Mouse (Mus musculus): ENCODE data around the gene Srsf3. TPM values are rescaled to one million over a fixed set of nuclear protein-coding genes. Genes with fewer than 3 reads are reported as not detected.

The Srsf3 gene
- polyA plus RNA-seq, 1 experiment from 2014 or later: 723 TPM

DNA sequence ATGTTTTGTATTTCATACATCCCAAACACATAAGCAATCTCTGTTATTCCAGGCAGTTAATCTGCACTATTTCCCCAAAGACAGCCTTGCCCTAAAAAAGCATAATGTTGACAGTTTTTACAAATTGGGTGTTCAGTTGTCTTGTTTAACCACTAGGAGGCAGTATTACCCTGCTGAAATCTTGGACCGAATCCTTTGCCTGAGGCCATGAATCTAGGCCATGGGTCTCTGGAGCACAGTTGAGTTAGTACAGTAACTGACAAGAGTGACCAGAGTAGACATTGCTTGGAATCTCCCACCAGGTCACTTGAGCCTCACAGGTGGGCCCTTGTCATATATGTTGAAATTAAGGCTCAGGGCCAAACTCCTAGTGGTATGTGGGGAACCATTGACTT is 12.5 kb downstream of the Srsf3 start:
- DNase-seq (ENCODE audit: low spot score): peak; percentile 65

DNA sequence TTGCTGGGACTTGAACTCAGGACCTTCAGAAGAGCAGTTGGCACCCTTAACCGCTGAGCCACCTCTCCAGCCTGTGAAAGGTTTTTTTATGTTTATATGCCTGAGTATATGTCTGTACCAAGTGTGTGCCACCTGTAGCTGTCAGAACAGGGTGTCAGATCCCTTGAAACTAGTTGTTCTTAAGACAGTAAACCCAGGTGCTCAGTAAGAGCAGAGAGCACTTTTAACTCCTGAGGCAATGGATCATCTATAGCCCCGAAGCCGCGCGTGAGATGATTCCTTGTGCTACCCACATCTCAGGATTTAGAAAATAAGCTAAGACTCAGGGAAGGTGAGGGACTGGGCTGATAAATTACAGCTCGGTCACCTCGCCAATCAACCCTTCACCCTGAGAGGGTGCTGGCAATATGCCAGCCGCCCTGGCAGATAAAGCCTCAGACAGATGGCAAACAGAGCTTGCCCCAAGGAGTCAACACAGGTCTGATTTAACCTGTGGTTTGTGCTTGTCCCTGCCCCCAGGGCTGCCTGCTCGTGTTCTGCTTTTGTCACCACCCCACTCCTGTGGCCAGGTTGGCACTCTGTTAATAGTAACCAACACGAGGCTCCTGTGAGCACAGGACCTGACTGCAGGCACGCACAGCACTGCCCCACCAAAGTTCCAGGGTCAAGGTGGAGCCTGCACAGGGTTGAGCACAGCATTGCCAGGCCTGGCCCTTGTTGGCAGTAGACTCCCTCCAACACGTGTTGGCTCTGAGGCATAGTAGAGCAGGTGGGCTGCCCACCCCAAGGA is 13.5 kb downstream of the Srsf3 start:
- no peak for DNase-seq (ENCODE audit: low spot score)

DNA sequence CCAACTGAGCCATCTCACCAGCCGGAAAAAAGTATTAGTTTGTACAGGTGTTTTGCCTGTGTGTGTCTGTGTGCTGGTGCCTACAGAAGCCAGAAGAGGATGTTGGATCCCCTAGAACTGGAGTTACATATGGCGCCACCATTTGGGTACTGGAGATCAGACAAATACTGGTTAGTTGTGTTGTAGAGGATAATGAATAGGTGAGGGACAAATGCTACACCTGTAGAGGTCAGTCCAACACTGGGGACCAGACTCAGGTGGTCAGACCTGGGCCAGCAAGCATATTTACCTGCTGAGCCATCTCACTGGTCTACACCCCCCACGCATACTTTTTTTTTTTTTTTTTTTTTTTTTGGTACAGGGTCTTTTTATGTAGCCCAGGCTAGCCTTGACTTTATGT is 14.4 kb downstream of the Srsf3 start:
- DNase-seq (ENCODE audit: low spot score): no peak

DNA sequence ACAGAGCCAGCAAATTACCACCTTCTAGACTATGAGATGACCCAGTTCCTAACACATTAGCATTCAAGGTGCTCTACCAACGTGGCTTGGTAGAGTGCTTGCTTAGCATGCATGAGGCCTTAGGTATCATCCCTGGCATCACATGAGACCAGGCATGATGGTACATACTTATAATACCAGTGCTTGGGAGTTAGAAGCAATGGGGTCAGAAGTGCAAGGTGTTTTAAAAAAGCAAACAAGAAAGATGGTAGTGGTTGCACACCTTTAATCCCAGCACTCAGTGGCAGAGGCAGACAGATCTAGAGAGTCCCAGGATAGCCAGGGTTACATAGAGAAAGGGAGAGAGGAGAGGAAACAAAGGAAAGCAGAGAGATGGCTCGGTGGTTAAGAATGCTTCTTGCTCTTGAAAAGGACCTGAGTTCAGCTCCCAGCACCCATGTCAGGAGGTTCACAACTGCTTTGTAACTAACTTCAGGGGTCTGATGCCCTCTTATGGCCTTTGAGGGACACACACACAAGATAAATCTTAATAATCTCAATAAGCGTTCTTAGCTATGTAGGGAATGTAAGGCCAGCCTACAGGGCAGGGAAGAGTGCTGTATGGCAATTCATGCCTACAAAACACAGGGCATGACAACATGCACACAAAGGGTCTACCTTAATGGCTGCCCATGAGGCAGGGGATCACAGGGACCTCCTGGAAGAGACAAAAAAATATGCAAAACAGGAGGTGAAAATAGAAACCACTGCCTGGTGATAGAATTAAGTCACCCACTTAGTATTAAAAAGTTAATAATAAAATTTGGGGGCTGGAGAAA is 15.5 kb downstream of the Srsf3 start:
- DNase-seq (ENCODE audit: low spot score): no peak

DNA sequence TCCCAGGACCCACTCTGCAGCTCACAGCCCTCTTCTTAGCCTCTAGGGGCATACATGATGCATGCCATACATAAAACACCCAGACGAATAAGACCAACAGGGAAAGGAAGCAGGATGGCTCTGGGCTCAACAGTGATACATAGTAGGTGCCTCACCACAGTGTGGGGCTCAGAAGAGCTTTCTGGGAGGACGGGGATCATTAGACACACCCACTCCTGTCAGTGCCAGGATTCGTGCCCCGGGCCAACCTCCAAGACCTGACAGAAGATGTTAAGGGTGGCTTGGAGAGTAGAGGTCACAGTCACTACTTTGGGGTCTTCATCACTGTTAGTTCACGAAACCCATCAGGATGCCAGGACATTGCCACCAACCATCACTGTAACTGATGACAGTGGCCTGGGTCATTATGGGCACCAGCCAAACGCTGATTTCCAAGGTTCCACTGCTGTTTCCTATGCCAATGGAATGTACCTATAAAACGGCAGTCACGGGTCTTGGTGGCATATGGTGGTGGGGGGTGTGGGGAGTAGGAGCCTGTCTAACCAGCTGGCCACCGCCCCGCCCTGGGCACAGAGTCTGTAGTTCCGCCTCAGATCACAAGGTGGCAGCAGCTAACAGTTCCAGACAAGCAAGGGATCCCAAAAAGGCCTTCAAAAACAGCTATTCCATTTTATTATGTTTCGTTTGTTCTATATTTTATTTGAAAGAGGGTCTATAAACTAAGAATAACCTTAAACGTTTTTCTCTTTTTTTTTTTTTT is 16.5 kb downstream of the Srsf3 start:
- peak; percentile 80 for DNase-seq (ENCODE audit: low spot score)

DNA sequence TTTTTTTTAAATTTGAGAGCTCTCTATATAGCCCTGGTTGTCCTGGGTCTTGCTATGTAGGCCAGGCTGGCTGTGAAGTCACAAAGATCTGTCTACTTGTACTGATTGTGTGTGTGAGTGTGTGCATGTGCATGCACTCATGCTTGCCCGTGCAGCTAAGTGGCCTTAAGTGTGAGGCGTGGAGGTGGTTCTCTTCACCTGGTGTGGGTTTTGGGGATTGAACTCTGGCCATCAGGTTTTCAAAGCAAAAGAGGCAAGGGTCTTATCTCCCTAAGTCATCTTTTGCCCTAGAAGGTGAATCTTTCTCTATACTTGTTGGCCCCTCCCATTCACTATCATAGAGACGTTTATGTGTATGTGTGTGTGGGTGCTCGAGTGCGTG is 17.1 kb downstream of the Srsf3 start:
- no peak for DNase-seq (ENCODE audit: low spot score)

DNA sequence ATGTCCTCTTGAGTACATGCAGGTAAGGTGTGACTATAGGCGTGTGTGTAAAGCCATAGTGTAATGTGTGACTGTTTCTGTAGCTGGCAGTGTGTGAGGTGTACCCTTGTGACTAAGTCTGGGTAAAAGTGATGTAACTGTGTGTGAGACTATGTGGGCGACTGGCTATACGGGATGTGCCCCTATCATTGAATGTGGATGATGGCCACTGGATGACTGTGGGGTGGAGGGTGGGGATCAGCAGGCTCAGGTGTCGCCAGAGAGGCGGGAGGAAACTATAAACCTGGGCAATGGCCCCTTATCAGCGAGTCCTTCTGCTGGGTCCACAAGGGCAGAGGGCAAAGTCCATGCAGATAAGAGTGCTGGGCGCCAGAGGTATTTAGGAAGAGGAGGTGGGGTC is 17.5 kb downstream of the Srsf3 start:
- no peak for DNase-seq (ENCODE audit: low spot score)

DNA sequence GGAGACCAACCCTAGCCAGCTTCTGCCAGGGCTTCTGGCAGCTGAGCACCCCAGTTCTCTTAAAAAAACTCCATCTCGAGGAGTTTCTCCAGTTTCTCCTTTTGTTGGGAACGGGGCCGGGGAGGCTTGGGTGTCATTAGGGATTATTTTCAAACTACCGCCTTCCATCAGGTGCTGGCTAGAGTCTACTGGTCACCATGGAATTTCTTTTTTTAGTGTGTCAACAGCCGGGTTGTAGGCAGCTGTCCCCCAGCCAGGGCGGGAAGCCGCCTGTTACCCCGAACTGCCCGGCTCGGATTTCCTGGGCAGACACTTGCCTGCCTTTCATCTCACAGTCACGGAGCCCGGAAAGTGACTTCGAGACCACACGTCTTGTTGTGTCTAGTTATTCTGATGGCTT is 18.4 kb downstream of the Srsf3 start:
- DNase-seq (ENCODE audit: low spot score): no peak

DNA sequence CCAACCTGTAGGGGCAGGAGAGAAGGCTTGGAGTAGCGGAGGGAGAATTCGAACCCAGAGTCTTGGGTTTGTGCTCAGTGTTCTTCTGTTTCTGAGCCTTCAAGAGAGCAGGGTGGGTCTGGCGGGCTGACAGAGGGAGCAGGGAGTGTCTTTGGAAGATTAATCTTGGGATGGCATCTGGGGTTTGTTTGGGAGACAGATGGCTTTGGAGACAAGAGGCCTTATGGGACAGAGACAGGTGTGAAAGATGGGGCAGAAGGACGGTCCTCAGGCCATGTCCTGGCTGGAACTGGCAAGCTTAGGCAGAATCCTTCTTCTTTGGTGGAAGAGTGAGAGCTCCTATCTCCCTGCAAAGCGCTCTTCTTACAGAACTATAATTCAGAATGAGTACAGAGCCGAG is 20.6 kb downstream of the Srsf3 start:
- DNase-seq (ENCODE audit: low spot score): no peak

DNA sequence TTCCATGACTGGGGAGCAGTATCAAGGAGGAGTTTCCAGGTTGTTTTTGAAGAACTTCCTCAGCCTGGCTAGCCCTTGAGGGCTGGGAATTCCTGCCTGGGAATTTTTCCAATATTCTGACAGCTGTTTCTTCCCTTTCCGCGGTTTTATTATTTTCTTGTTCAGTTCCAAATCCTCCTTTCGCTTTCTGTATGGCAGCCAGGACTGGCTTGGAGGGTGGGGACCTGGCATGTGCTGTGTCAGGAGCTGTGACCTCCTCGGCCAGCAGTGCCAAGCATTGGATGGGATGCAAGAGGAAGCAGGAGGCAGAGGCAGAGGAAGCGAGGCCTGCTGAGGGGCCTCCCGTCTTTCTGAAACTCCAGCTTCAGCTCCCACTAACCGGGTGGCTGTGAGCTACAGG is 21.4 kb downstream of the Srsf3 start:
- no peak for DNase-seq (ENCODE audit: low spot score)

DNA sequence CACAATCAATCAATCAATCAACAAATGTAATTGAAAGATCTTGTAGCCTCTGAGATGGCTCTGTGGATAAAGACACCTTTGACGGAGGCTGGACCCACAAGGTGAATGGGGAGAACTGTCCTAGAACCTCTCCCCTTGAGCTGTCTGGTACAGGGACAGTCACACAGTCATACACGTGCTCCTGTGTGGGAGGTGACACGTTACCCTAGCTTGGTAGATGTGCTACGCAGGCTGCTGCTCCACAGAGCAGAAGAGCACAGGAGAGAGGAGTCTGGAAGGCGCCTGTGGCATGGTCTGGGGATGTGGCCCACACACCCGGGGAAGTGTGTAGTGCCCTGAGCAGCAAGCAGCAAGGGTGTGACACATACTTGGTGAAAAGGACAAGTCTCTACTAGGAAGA is 22.0 kb downstream of the Srsf3 start:
- no peak for DNase-seq (ENCODE audit: low spot score)

DNA sequence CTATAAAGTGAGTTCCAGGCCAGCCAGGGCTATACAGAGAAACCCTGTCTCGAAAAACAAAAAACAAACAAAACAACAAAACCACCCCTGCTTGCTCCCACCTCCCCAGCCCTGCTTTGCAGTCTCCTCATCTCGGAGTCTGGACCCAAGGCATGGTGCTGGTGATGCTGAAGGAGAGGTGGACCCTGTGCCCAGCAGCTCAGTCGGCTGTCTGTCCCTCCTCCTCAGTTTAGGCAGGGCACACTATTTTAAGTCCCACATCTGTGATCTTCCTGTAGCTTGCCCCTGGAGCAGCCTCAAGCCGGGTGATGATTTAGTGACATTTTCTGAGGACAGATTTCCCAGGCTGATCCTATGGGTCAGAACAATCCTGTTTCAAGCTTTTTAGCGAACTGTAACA is 23.2 kb downstream of the Srsf3 start:
- no peak for DNase-seq (ENCODE audit: low spot score)

DNA sequence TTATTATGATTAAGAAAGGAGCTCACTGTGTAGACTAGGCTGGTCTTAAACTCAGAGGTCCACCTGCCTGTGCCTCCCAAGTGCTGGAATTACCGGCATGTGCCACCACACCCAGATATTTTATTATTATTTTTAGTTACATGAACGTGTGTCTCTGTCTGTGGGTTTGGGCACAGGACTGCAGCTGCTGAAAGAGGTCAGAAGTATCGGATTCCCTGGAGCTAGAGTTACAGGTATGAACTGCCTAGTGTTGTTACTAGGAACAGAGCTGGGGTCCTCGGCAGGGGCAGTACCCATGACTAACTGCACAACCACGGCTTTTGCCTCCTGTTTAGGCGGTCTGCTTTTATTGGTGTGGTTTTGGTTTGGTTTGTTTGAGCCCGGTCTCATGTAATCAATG is 23.8 kb downstream of the Srsf3 start:
- no peak for DNase-seq (ENCODE audit: low spot score)

DNA sequence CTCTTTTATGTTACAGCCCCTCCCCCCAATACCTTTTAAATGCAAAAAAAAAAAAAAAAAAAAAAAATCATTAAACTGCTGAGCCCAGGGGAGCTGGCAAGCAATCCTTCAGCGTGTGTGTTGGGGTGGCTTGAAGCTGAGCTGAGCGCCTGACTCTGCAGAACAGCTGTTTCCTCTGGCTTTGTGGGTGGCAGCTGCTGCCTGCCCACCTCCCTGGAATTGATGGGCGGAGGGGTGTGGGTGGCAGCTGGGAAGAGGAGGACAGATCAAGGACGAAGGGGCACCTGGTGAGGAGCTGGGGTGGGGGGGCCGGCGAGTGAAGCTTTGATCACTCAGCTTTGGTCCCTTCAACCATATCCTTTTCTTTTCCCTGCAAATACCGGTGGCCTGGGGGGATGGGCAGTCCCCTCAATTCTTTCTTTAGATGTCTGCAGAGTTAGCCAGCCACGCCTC is 24.3 kb downstream of the Srsf3 start:
- DNase-seq (ENCODE audit: low spot score): peak; percentile 80

DNA sequence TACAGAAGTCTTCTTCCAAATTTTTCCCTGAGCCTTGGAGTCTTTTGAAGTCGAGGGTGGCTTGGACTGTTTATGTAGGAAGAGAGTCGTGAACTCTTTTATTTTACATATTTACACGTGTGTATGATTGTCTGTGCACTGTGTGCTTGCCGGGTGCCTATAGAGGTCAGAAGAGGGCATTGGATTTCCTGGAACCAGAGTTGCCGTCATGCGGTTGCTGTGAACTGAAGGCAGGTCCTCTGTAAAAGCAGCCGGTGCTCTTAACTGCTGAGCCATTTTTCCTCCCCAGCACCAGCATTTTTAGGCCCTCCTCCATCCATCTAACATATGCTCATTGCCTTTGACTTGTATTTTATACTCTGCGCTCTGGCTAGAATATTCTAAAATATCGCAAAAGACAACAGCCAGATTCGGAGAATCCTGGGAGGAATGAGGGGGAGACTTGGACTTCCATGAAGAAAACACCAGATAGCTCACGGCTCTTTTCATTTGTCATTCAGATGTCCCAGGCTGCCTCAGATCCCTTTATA is 25.0 kb downstream of the Srsf3 start:
- no peak for DNase-seq (ENCODE audit: low spot score)

DNA sequence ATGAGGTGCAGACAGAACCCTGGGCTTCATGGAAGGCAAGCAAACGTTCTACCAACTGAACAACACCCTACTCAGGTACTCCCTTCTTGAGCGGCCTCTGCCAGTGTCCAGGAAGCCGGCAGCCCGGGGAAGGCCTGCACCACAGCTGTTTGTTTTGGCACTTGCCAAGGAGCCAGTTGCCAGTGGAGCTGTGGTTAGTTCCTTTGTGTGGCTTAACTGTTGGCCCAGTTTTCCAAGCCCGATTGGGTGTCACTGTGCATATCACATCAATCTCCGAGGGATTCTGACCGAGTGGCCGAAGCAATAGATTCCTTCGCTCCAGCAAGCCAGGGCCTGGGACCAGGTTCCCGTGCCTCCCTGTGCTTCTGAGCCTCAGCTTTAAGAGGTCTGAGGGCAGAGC is 25.5 kb downstream of the Srsf3 start:
- no peak for DNase-seq (ENCODE audit: low spot score)

DNA sequence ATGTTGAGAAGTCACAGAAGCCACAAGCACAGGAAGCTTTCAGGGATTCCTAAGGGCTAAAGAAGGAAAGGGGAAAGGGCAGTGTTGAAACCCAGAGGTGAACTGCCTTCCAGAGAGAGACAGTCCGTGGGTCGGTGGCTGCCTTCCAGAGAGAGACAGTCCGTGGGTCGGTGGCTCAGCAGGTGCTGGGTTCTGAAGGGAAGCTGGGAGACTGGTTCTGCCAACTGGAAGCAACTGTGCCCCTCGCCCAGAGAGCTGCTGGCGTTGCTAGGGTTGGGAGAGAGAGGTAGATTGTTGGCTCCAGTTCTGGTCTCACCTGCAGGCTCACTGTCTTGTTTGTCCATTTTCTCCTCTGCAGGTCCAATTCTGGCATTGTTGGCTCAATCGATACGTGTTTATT is 26.1 kb downstream of the Srsf3 start:
- no peak for DNase-seq (ENCODE audit: low spot score)

DNA sequence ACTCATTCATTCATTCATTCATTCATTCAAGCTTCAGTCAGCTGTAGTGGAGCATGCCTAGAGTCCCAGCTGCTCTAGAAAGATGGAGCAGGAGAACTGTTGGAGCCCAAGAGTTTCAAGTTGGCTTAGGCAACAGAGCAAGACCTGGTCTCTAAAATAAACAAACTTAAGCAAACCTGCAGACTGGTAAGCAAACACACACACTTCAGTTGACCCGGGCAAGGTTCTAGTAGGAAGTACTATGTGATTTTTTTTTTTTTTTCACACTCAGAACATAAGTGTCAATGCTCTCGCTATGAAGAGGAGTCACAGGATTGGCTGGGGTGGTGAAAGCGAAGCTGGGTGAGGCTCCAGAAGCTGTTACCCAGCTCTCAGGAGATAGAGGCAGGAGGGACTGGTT is 27.2 kb downstream of the Srsf3 start:
- no peak for DNase-seq (ENCODE audit: low spot score)

DNA sequence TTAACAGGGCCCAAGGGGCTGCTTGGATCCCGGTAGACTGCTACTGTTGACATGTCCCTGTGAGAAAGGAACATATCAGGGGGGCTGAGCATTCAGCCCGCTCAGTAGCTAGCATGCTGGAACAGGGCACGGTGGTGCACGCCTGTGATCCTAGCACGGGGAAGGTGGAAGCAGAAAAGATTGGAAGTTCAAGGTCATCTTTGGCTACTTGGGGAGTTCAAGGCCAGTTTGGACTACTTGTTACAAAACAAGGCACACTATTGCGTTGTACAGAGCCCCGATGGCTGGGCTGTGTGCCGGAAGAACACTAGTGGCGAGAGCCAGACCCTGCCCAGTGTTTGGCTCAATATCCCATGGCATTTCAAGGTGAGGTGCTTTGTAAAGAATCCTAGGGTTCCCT is 28.5 kb downstream of the Srsf3 start:
- DNase-seq (ENCODE audit: low spot score): no peak

DNA sequence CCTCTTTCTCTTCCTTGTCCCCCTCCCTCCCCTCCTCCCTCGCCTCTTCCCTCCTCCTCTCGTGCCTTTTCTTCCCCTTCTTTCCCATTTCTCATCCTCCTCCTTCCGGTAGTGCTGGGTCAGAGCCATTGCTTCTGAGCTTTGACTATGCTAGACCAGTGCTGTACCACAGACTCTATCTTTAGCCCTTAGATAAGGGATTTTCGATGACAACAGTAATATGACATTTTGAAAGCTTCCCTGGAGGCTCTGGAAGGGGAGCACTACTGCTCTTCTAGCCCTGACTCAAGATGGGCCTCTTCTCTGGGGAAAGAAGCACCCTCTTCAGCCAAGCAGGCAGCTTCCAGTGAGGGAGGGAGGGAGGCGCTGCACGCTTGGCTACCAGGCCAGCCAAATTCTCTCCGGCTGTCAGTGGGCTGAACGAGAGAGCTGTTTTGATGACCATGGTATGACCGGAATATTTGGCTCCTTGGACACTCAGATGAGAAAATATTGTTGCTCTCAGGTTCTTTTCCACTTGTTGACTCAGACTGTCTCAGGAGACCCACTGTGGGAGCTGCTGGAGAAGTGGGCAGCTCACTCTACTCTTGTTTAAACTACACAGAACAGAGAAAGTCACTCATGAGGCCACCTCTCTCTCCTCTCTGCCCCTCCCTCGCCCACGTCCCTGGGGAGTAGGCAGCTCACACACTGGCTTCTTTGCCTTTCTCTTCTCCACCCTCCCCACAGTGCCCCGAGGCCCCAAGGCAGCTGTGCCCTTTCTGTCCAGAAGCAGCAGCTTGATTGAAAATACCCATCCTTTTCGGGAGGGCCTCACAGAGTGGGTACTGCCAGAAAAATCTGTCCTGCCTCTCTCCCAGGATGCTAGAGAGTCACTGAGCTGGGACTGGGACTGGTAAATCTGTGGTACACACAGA is 29.9 kb downstream of the Srsf3 start:
- no peak for DNase-seq (ENCODE audit: low spot score)

Data from thymus, postnatal 0 days (tissue).